Mouse (Mus musculus): ENCODE data around the gene Rnf8.

Gene Rnf8

GRCm38 (mm10) chr17:29680921-29681320, 66.3 kb downstream of the Rnf8 start:
- no peak for DNase-seq (ENCODE audit: low spot score)

- DNase-seq (ENCODE audit: low spot score): no peak
Measured at GRCm38 (mm10) chr17:29681669-29682068, 67.1 kb downstream of the Rnf8 start.

- no peak for DNase-seq (ENCODE audit: low spot score)
Measured at GRCm38 (mm10) chr17:29682261-29682660, 67.7 kb downstream of the Rnf8 start.

GRCm38 (mm10) chr17:29683127-29683526, 68.5 kb downstream of the Rnf8 start:
- no peak for DNase-seq (ENCODE audit: low spot score)

GRCm38 (mm10) chr17:29684275-29684674, 69.7 kb downstream of the Rnf8 start:
- DNase-seq (ENCODE audit: low spot score): no peak

- DNase-seq (ENCODE audit: low spot score): no peak
Measured at GRCm38 (mm10) chr17:29686771-29687170, 72.2 kb downstream of the Rnf8 start.

- no peak for DNase-seq (ENCODE audit: low spot score)
Measured at GRCm38 (mm10) chr17:29687373-29687772, 72.8 kb downstream of the Rnf8 start.

- DNase-seq (ENCODE audit: low spot score): no peak
Measured at GRCm38 (mm10) chr17:29688610-29689009, 74.0 kb downstream of the Rnf8 start.

GRCm38 (mm10) chr17:29690257-29690656, 75.7 kb downstream of the Rnf8 start:
- no peak for DNase-seq (ENCODE audit: low spot score)

- no peak for DNase-seq (ENCODE audit: low spot score)
Measured at GRCm38 (mm10) chr17:29692827-29693226, 78.2 kb downstream of the Rnf8 start.

GRCm38 (mm10) chr17:29693571-29693970, 79.0 kb downstream of the Rnf8 start:
- no peak for DNase-seq (ENCODE audit: low spot score)

GRCm38 (mm10) chr17:29694516-29694915, 79.9 kb downstream of the Rnf8 start:
- DNase-seq (ENCODE audit: low spot score): no peak
